Mouse (Mus musculus): ENCODE results near the gene Plaur.
"Not testable (repeated sequence)": the region's sequence is repeated elsewhere in the genome, so short reads cannot be mapped to it uniquely, and the experiment has no call there.

The Plaur gene

GRCm38 (mm10) chr7:24480121-24480941 lies 18.0 kb downstream of the Plaur start:
- no peak for DNase-seq (ENCODE audit: low spot score)

GRCm38 (mm10) chr7:24480986-24481473 lies 18.7 kb downstream of the Plaur start:
- DNase-seq (ENCODE audit: low spot score) = no peak

GRCm38 (mm10) chr7:24481474-24482207 lies 19.4 kb downstream of the Plaur start, which contains the start of gene Cadm4:
Cadm4 (plus strand) TSS chr7:24482023.
- peak; percentile 69 for DNase-seq (ENCODE audit: low spot score)

GRCm38 (mm10) chr7:24482208-24483020 lies 20.1 kb downstream of the Plaur start:
- no peak for DNase-seq (ENCODE audit: low spot score)

GRCm38 (mm10) chr7:24483291-24483690 lies 21.0 kb downstream of the Plaur start:
- not testable (repeated sequence) for DNase-seq (ENCODE audit: low spot score)

- DNase-seq (ENCODE audit: low spot score) = no peak
These were observed 23.2 kb downstream of the Plaur start for GRCm38 (mm10) chr7:24485481-24485880.

GRCm38 (mm10) chr7:24486654-24487130 lies 24.4 kb downstream of the Plaur start:
- no peak for DNase-seq (ENCODE audit: low spot score)

- DNase-seq (ENCODE audit: low spot score) = no peak
These were observed 25.1 kb downstream of the Plaur start for GRCm38 (mm10) chr7:24487403-24487802.

GRCm38 (mm10) chr7:24488303-24488702 lies 26.0 kb downstream of the Plaur start:
- DNase-seq (ENCODE audit: low spot score) = no peak

- no peak for DNase-seq (ENCODE audit: low spot score)
These were observed 37.7 kb downstream of the Plaur start for GRCm38 (mm10) chr7:24499856-24500577.

- no peak for DNase-seq (ENCODE audit: low spot score)
These were observed 38.6 kb downstream of the Plaur start for GRCm38 (mm10) chr7:24500929-24501328.

- DNase-seq (ENCODE audit: low spot score) = peak; percentile 23
These were observed 39.2 kb downstream of the Plaur start for GRCm38 (mm10) chr7:24501492-24501891.

- no peak for DNase-seq (ENCODE audit: low spot score)
These were observed 41.7 kb downstream of the Plaur start for GRCm38 (mm10) chr7:24504004-24504403.

- DNase-seq (ENCODE audit: low spot score) = no peak
These were observed 42.6 kb downstream of the Plaur start for GRCm38 (mm10) chr7:24504868-24505267.

GRCm38 (mm10) chr7:24505447-24506064 lies 43.3 kb downstream of the Plaur start:
- no peak for DNase-seq (ENCODE audit: low spot score)

- DNase-seq (ENCODE audit: low spot score) = no peak
These were observed 43.8 kb downstream of the Plaur start for GRCm38 (mm10) chr7:24506065-24506459.

GRCm38 (mm10) chr7:24506476-24506837 lies 44.2 kb downstream of the Plaur start:
- no peak for DNase-seq (ENCODE audit: low spot score)

- peak; percentile 83 for DNase-seq (ENCODE audit: low spot score)
These were observed 44.8 kb downstream of the Plaur start, which contains the start of gene Zfp428 for GRCm38 (mm10) chr7:24506838-24507725. Zfp428 (plus strand) TSS chr7:24507006.

GRCm38 (mm10) chr7:24507726-24508114 lies 45.4 kb downstream of the Plaur start:
- no peak for DNase-seq (ENCODE audit: low spot score)

- no peak for DNase-seq (ENCODE audit: low spot score)
These were observed 50.1 kb downstream of the Plaur start, which contains the start of gene AC161166.1 for GRCm38 (mm10) chr7:24512355-24512754. AC161166.1 (minus strand) TSS chr7:24512455.
